Mouse (Mus musculus) C2C12 (cell line): ENCODE results near the gene 1700001O22Rik.

ENCODE experiments used
- CEBPB ChIP-seq: IDR thresholded peaks from one replicate; pipeline ENCODE4 v1.6.1; 2011; ENCODE audit warnings: low read depth, mild to moderate bottlenecking, control low read depth, moderate library complexity
- CTCF ChIP-seq: IDR thresholded peaks from one replicate; pipeline ENCODE4 v1.5.1; 2011; ENCODE audit not compliant: control insufficient read depth, insufficient read depth, insufficient read length
- FOSL1 ChIP-seq: IDR thresholded peaks from one replicate; pipeline ENCODE4 v1.8.0; 2011; ENCODE audit warnings: mild to moderate bottlenecking, low read length; ENCODE audit not compliant: poor library complexity, insufficient read depth, severe bottlenecking
- MAX ChIP-seq: IDR thresholded peaks from one replicate; pipeline ENCODE4 v1.6.1; 2011; ENCODE audit warnings: mild to moderate bottlenecking, control low read depth
- MYOD1 ChIP-seq: IDR thresholded peaks from one replicate; pipeline ENCODE4 v1.6.1; 2011; ENCODE audit warnings: low read depth; ENCODE audit not compliant: control insufficient read depth, insufficient read length
- MYOG ChIP-seq: IDR thresholded peaks from one replicate; pipeline ENCODE4 v1.6.1; 2011; ENCODE audit not compliant: control insufficient read depth, insufficient read length; ENCODE audit errors: extremely low read depth
- USF1 ChIP-seq: IDR thresholded peaks from one replicate; pipeline ENCODE4 v1.6.1; 2011; ENCODE audit warnings: low read depth, mild to moderate bottlenecking, control low read depth, moderate library complexity

- TF ChIP-seq CTCF: no peak
- no peak for TF ChIP-seq MAX
- no peak for TF ChIP-seq MYOG
- TF ChIP-seq USF1: no peak
- TF ChIP-seq FOSL1: no peak
- no peak for TF ChIP-seq CEBPB
- no peak for TF ChIP-seq MYOD1
Measured at GRCm38 (mm10) chr2:30846236-30846635, 42.8 kb upstream of the 1700001O22Rik start.
